Mouse (Mus musculus): ENCODE results near the gene Camk2n1. TPM values are rescaled to one million over a fixed set of nuclear protein-coding genes. Genes with fewer than 3 reads are reported as not detected.

The Camk2n1 gene
- polyA plus RNA-seq (2015; fragmentation: Nextera tagmentation; extraction: Ambion mirVana): 7.2 and 10.2 TPM in 2 replicates

DNA sequence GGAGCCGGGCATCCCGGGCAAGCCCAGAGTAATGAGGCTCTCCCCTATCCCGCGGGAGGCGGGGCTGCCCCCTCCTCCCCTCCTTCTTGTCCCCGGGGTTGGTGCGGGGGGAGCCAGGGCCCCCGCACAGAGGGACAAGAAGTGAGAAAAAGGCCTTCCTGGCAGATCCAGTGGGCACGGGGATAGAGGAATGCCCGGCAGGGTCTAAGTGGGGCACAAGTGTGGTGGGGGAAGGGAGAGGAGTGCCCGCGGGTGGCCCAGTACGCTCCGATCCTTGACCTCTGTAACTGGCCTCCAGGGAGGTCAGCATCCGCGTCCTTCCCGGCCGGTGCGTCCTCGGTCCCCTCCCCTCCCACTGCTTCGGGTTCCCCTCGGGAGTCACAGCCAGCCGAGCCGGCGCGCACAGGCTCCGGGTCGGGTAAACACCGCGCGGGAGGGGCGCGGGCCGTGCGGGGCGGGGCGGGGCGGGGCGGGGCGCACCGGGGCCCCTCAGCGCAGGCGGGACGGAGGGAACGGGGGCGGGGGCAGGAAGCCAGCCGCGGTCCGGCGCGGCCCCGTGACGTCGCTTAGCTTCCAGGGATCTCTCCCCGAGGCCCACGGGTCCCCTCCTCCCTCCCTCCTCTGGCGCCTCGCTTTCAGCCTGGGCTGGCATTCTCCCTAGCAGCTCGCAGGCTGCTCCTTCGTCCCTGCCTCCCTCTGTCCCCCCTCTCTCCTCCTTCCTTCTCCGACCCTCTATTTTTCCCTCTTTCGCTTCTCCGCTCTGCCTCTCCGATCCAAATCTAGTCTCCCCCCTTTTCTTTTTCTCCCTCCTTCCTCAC is at the start of gene Camk2n1:
Gene Camk2n1, plus strand, starts transcription at position 562 of the 818 bp plus-strand sequence.

DNA sequence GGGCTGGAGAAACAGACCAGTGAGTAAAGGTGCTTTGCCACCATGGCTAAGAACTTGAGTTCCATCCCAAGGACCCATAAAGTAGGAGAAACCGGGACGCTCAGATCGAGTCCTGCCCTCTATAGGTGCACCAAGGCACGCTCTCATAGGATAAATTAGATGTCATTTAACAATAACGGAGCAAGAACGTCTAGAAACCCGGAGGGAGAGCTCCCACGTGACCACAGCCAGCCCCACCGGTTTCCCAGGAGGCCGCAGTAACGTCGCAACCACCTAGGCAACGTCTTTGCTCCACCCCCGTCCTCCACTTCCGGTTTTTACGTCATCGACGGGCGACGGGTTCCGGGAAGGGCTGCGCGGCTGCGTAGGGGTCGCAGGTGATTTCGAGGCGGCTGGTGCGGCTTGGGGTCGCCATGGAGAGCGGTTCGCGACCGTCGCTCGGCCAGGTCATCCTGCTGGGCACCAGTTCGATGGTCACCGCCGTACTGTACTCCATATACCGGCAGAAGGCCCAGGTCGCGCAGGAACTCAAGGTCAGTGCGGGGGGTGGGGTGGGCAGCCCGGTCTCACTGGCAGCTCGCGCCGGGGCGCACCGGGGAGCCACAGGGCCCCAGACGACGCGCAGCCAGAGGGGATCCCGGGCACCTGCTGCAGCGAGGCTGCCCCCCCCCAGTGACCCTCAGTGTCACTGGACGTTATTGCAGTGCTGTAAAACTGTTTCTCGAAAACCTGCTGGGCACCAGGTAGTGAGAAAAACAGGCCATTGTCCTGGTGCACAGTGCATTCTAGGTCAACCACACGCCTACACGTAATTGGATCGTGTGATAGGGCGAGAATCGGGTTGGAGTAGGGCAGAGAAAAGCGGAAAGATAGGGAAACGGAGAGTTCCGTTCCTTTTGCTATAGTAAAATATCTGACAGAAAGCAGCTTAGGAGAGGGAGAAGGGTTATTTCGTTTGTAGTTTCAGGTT is 19.5 kb upstream of the Camk2n1 start, which contains the start of gene Mul1:
Gene Mul1, plus strand, starts transcription at position 325 of the 970 bp plus-strand sequence.

Other genes with a start within 250 kb of the Camk2n1 start
- 100 and 134 TPM in 2 replicates for gene Hp1bp3, start 238.0 kb upstream of the Camk2n1 start, polyA plus RNA-seq (2015; fragmentation: Nextera tagmentation; extraction: Ambion mirVana)
- gene Sh2d5, start 203.9 kb upstream of the Camk2n1 start, polyA plus RNA-seq (2015; fragmentation: Nextera tagmentation; extraction: Ambion mirVana): 1.4 and 1.8 TPM in 2 replicates
- gene Kif17, start 203.9 kb upstream of the Camk2n1 start, polyA plus RNA-seq (2015; fragmentation: Nextera tagmentation; extraction: Ambion mirVana): 3.3 and 5.4 TPM in 2 replicates
- 181 and 230 TPM in 2 replicates for gene Ddost, start 149.6 kb upstream of the Camk2n1 start, polyA plus RNA-seq (2015; fragmentation: Nextera tagmentation; extraction: Ambion mirVana)
- gene Pink1, start 128.0 kb upstream of the Camk2n1 start, polyA plus RNA-seq (2015; fragmentation: Nextera tagmentation; extraction: Ambion mirVana): 171 and 194 TPM in 2 replicates
- 24.5 and 31.3 TPM in 2 replicates for gene Cda, start 86.3 kb upstream of the Camk2n1 start, polyA plus RNA-seq (2015; fragmentation: Nextera tagmentation; extraction: Ambion mirVana)
- 0.46 and 1.1 TPM in 2 replicates for gene Fam43b, start 57.8 kb upstream of the Camk2n1 start, polyA plus RNA-seq (2015; fragmentation: Nextera tagmentation; extraction: Ambion mirVana)
- gene Mul1, start 19.6 kb upstream of the Camk2n1 start, polyA plus RNA-seq (2015; fragmentation: Nextera tagmentation; extraction: Ambion mirVana): 11.9 and 19.7 TPM in 2 replicates
- gene Vwa5b1, start 181.6 kb downstream of the Camk2n1 start, polyA plus RNA-seq (2015; fragmentation: Nextera tagmentation; extraction: Ambion mirVana): 0.17 and 0.24 TPM in 2 replicates